Mouse (Mus musculus) heart, postnatal 0 days (tissue): Measurements from ENCODE around the gene Cyp2j9.

Experiments
- CTCF ChIP-seq: IDR thresholded peaks from 2 replicates; pipeline ENCODE4 v1.5.1; 2016; ENCODE audit warnings: antibody characterized with exemption, control low read depth, low read depth
- EP300 ChIP-seq: IDR thresholded peaks from 2 replicates; pipeline ENCODE4 v1.6.1; 2016; ENCODE audit warnings: antibody characterized with exemption, low read depth

- TF ChIP-seq CTCF (no peak), EP300 (no peak)
Measured at GRCm38 (mm10) chr4:96565808-96566207, 25.6 kb downstream of the Cyp2j9 start.
